Mouse (Mus musculus): ENCODE measurements at regions not wholly inside any gene's neighbourhood (a gene's known extent, or its start where the extent isn't known, plus 50 kb on each side); places are given as distances from the start of the nearest gene placed in this dataset.

GRCm38 (mm10) chr3:42110976-42111847 lies 368.8 kb downstream of the D3Ertd751e start:
- no peak for ATAC-seq (replicated peaks; ENCODE audit: poor library complexity)

- no peak for ATAC-seq (replicated peaks; ENCODE audit: poor library complexity)
Measured at GRCm38 (mm10) chr3:42129821-42130560, 387.6 kb downstream of the D3Ertd751e start.

GRCm38 (mm10) chr3:42132322-42132721 lies 389.9 kb downstream of the D3Ertd751e start:
- no peak for ATAC-seq (replicated peaks; ENCODE audit: poor library complexity)

GRCm38 (mm10) chr3:42153372-42153771 lies 411.0 kb downstream of the D3Ertd751e start:
- no peak for ATAC-seq (replicated peaks; ENCODE audit: poor library complexity)

GRCm38 (mm10) chr3:42154909-42155308 lies 412.5 kb downstream of the D3Ertd751e start:
- ATAC-seq (replicated peaks; ENCODE audit: poor library complexity), result no peak

GRCm38 (mm10) chr3:42163666-42164065 lies 421.3 kb downstream of the D3Ertd751e start:
- ATAC-seq (replicated peaks; ENCODE audit: poor library complexity), result no peak

- ATAC-seq (replicated peaks; ENCODE audit: poor library complexity), result no peak
Measured at GRCm38 (mm10) chr3:42199206-42199605, 456.8 kb downstream of the D3Ertd751e start.

GRCm38 (mm10) chr3:42201373-42201772 lies 459.0 kb downstream of the D3Ertd751e start:
- ATAC-seq (replicated peaks; ENCODE audit: poor library complexity), result no peak

GRCm38 (mm10) chr3:42205640-42206039 lies 463.2 kb downstream of the D3Ertd751e start:
- no peak for ATAC-seq (replicated peaks; ENCODE audit: poor library complexity)

- ATAC-seq (replicated peaks; ENCODE audit: poor library complexity), result no peak
Measured at GRCm38 (mm10) chr3:42211420-42211819, 469.0 kb downstream of the D3Ertd751e start.

- ATAC-seq (replicated peaks; ENCODE audit: poor library complexity), result no peak
Measured at GRCm38 (mm10) chr3:42212456-42212855, 470.0 kb downstream of the D3Ertd751e start.

- ATAC-seq (replicated peaks; ENCODE audit: poor library complexity), result no peak
Measured at GRCm38 (mm10) chr3:42213163-42213562, 470.8 kb downstream of the D3Ertd751e start.

- ATAC-seq (replicated peaks; ENCODE audit: poor library complexity), result no peak
Measured at GRCm38 (mm10) chr3:42214624-42215276, 472.3 kb downstream of the D3Ertd751e start.

GRCm38 (mm10) chr3:42218719-42219118 lies 476.3 kb downstream of the D3Ertd751e start:
- no peak for ATAC-seq (replicated peaks; ENCODE audit: poor library complexity)

GRCm38 (mm10) chr3:42227679-42228398 lies 485.4 kb downstream of the D3Ertd751e start:
- no peak for ATAC-seq (replicated peaks; ENCODE audit: poor library complexity)

- ATAC-seq (replicated peaks; ENCODE audit: poor library complexity), result no peak
Measured at GRCm38 (mm10) chr3:42228399-42228755, 486.0 kb downstream of the D3Ertd751e start.

- no peak for ATAC-seq (replicated peaks; ENCODE audit: poor library complexity)
Measured at GRCm38 (mm10) chr3:42232268-42232667, 489.9 kb downstream of the D3Ertd751e start.

GRCm38 (mm10) chr3:42233756-42234155 lies 491.3 kb downstream of the D3Ertd751e start:
- ATAC-seq (replicated peaks; ENCODE audit: poor library complexity), result no peak

- no peak for ATAC-seq (replicated peaks; ENCODE audit: poor library complexity)
Measured at GRCm38 (mm10) chr3:42235515-42235914, 493.1 kb downstream of the D3Ertd751e start.

Data from megakaryocyte progenitor cell, adult 5-6 weeks (primary cell).